Mouse (Mus musculus) intestine, embryonic 14.5 days (tissue): Measurements from ENCODE around the gene Hamp2. TPM values are rescaled to one million over a fixed set of nuclear protein-coding genes. Genes with fewer than 3 reads are reported as not detected.
A peak's percentile ranks its signal among the peaks of the same experiment; 100 is the strongest.
"Not testable (repeated sequence)": the region's sequence is repeated elsewhere in the genome, so short reads cannot be mapped to it uniquely, and the experiment has no call there.

Experiments
- ATAC-seq: fragments of 200-750 bp; cut with Nextera tagmentation; replicated peaks from 2 replicates; pipeline ENCODE4 v1.8.0; 2017; ENCODE audit warnings: low read depth, moderate number of reproducible peaks, moderate TSS enrichment, moderate library complexity; ENCODE audit not compliant: low FRiP score, low TSS enrichment
- DNase-seq: peaks from one replicate; pipeline ENCODE4 v3.0.0-alpha.2; 2018; ENCODE audit warnings: low spot score
- H3K27ac ChIP-seq: fragments of 300-500 bp; sonication (generic); 2 replicates; pipeline ENCODE4 v1.5.1; 2014; ENCODE audit warnings: low read depth, mild to moderate bottlenecking, control low read depth
- H3K27me3 ChIP-seq: fragments of 300-500 bp; sonication (generic); replicated peaks from 2 replicates; pipeline ENCODE4 v1.6.1; 2014; ENCODE audit warnings: low read length, control low read depth; ENCODE audit not compliant: control insufficient read depth, insufficient read depth
- H3K36me3 ChIP-seq: fragments of 300-500 bp; sonication (generic); 2 replicates; pipeline ENCODE4 v1.6.1; 2014; ENCODE audit warnings: low read length, control low read depth; ENCODE audit not compliant: control insufficient read depth, insufficient read depth
- H3K4me1 ChIP-seq: fragments of 300-500 bp; sonication (generic); replicated peaks from 2 replicates; pipeline ENCODE4 v1.6.1; 2014; ENCODE audit warnings: low read length, control low read depth, mixed read lengths; ENCODE audit not compliant: control insufficient read depth, insufficient read depth
- H3K4me2 ChIP-seq: fragments of 300-500 bp; sonication (generic); 2 replicates; pipeline ENCODE4 v1.6.1; 2014; ENCODE audit warnings: low read length
- H3K4me3 ChIP-seq: fragments of 300-500 bp; sonication (generic); 2 replicates; pipeline ENCODE4 v1.5.1; 2014; ENCODE audit warnings: low read depth, low read length, control low read depth, mixed read lengths
- H3K9ac ChIP-seq: fragments of 300-500 bp; sonication (generic); 2 replicates; pipeline ENCODE4 v1.6.1; 2014; ENCODE audit warnings: mild to moderate bottlenecking, low read length
- H3K9me3 ChIP-seq: fragments of 300-500 bp; sonication (generic); 2 replicates; pipeline ENCODE4 v1.6.1; 2016; ENCODE audit warnings: low read length, control low read depth; ENCODE audit not compliant: control insufficient read depth
- WGBS: fragments of 180-500 bp; shearing (Covaris S2); extraction: QIAGEN DNeasy Blood & Tissue Kit; methylation state at CpG from one replicate; pipeline ENCODE4 v1.1.7; 2014; 5-methylcytosine and 5-hydroxymethylcytosine counted together
- polyA plus RNA-seq: library from polyadenylated mRNA; unstranded; fragments of >200 nt; fragmentation: Nextera tagmentation; extraction: Ambion mirVana; gene quantifications from 2 replicates; pipeline ENCODE4 v1.2.1, GENCODE M21; 2014

The Hamp2 gene
- polyA plus RNA-seq, 1 experiment from 2014 or later, result not detected

DNA sequence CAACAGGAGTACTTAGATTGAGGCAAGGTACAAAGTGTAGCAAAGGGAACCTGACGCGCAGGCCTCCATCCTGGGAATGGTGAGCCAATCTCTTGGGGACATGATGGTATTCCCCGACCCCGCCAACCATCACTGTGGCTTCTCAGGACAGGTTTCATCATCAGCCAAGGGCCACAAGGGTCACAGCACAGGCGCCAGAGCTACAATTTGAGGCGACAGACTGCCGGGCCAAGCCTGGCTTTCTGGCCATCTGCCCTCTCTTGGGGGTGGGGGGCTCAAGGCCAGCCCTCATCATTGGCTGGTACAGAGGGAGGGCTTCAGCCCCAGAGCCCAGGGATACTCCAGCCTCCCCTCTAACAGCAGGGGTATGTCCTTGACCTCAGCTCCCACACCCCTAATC is 21.0 kb upstream of the Hamp2 start:
- H3K4me1 ChIP-seq, H3K4me3 ChIP-seq, H3K27me3 ChIP-seq, ATAC-seq, H3K9ac ChIP-seq, H3K4me2 ChIP-seq, H3K9me3 ChIP-seq, H3K27ac ChIP-seq, DNase-seq: not testable (repeated sequence)
- H3K36me3 ChIP-seq, result peaks cover 33% of the 10 kb centered on the region
- WGBS, result 83% methylated on average over 7 of the region's 7 CpGs

GRCm38 (mm10) chr7:30944706-30945105 is 20.2 kb upstream of the Hamp2 start:
- WGBS, result 54% methylated on average over 2 of the region's 2 CpGs
- H3K27me3 ChIP-seq, DNase-seq, ATAC-seq, H3K4me3 ChIP-seq, H3K27ac ChIP-seq, H3K4me1 ChIP-seq, H3K9me3 ChIP-seq, H3K9ac ChIP-seq, H3K4me2 ChIP-seq: not testable (repeated sequence)
- H3K36me3 ChIP-seq, result peaks cover 25% of the 10 kb centered on the region

GRCm38 (mm10) chr7:30943909-30944635 is 19.6 kb upstream of the Hamp2 start, which contains the start of gene Hamp:
TSS of gene Hamp (minus strand) at chr7:30944032.
- H3K4me3 ChIP-seq, result no peak within 1 kb of the TSS
- H3K4me2 ChIP-seq, result no peak within 1 kb of the TSS
- H3K27ac ChIP-seq, result no peak within 1 kb of the TSS
- ATAC-seq (0 out of 2 replicates have a peak, but pooled peaks have one; percentile 21), DNase-seq (no peak)
- H3K36me3 ChIP-seq, result peaks cover 19% of the 10 kb centered on the region
- no peaks in the 10 kb centered on the region for H3K4me1 ChIP-seq
- no peak within 1 kb of the TSS for H3K9ac ChIP-seq
- 72% methylated on average over 9 of the region's 9 CpGs for WGBS
- no peaks in the 10 kb centered on the region for H3K9me3 ChIP-seq
- H3K27me3 ChIP-seq, result no peaks in the 10 kb centered on the region

DNA sequence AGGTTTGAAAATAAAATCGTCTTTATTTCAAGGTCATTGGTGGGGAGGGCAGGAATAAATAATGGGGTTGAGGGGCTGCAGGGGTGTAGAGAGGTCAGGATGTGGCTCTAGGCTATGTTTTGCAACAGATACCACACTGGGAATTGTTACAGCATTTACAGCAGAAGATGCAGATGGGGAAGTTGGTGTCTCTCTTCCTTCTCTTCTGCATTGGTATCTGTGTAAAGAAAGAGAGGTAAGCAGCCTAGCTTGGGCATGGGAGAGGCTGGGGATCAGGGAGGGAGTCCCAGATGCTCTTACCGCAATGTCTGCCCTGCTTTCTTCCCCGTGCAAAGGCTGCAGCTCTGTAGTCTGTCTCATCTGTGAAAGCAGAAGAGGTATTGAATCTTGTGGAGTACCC is 17.9 kb upstream of the Hamp2 start:
- H3K9me3 ChIP-seq, H3K4me3 ChIP-seq, H3K27me3 ChIP-seq, H3K4me2 ChIP-seq, H3K9ac ChIP-seq, H3K27ac ChIP-seq, DNase-seq, H3K4me1 ChIP-seq, ATAC-seq: not testable (repeated sequence)
- WGBS, result 48% methylated on average over 3 of the region's 3 CpGs
- peaks cover 12% of the 10 kb centered on the region; the same call in 1 of the 2 replicates for H3K36me3 ChIP-seq

- not testable (repeated sequence) for H3K27me3 ChIP-seq, ATAC-seq, H3K4me1 ChIP-seq, H3K9me3 ChIP-seq, H3K9ac ChIP-seq, H3K4me2 ChIP-seq, H3K4me3 ChIP-seq, H3K36me3 ChIP-seq, DNase-seq, H3K27ac ChIP-seq
- WGBS, result 83% methylated on average over 1 of the region's 1 CpGs
Measured at GRCm38 (mm10) chr7:30940070-30940469, 15.6 kb upstream of the Hamp2 start.

DNA sequence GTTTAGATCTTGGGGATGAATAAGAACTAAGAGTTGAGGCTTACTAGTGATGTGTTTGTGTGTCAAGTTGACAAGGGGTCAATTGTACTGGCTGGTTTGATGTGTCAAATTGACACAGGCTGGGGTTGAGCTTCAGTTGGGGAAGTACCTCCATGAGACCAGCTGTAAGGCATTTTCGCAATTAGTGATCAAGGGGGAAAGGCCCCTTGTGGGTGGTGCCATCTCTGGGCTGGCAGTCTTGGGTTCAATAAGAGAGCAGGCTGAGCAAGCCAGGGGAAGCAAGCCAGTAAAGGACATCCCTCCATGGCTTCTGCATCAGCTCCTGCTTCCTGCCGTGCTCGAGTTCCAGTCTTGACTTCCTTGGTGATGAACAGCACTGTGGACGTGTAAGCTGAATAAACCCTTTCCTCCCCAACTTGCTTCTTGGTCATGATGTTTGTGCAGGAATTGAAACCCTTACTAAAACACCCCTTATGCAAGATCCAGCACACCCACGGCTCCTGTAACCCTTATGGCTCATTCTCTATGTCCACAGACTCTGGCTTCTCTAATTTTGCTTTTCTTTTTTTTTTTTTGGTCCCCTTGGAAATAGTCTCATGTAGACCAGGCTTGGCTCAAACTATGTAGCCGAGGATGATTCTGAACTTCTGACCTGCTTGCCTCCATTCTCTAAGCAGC is 11.1 kb upstream of the Hamp2 start:
- DNase-seq, H3K27me3 ChIP-seq: not testable (repeated sequence)

GRCm38 (mm10) chr7:30924071-30924470 is 410 bp downstream of the Hamp2 start:
- Histone ChIP-seq H3K4me2 (no peak overlapping the region), H3K4me1 (no peaks in the 10 kb centered on the region), H3K27me3 (no peaks in the 10 kb centered on the region), H3K27ac (no peak overlapping the region), H3K36me3 (no peaks in the 10 kb centered on the region), H3K9ac (no peak overlapping the region), H3K9me3 (no peaks in the 10 kb centered on the region), H3K4me3 (no peak overlapping the region)
- ATAC-seq, result no peak
- 63% methylated on average over 3 of the region's 3 CpGs for WGBS
- DNase-seq, result no peak

More for the DNA sequence above, 11.1 kb upstream of the Hamp2 start:
- H3K9me3 ChIP-seq, H3K27ac ChIP-seq, H3K4me3 ChIP-seq, H3K4me1 ChIP-seq, H3K4me2 ChIP-seq, ATAC-seq, H3K36me3 ChIP-seq, H3K9ac ChIP-seq: not testable (repeated sequence)
- 67% methylated on average over 6 of the region's 6 CpGs for WGBS

DNA sequence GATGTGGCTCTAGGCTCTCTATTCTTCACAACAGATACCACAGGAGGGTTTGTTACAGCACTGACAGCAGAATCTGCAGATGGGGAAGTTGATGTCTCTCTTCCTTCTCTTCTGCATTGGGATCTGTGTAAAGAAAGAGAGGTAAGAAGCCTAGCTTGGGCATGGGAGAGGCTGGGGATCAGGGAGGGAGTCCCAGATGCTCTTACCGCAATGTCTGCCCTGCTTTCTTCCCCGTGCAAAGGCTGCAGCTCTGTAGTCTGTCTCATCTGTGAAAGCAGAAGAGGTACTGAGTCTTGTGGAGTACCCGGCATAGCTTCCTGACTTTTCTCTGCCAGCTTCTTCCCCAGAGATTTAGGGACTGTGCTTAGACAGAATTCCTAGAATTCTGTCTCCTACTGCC is 2.0 kb downstream of the Hamp2 start:
- not testable (repeated sequence) for ATAC-seq

More for the DNA sequence above, 2.0 kb downstream of the Hamp2 start:
- 31% methylated on average over 3 of the region's 3 CpGs for WGBS
- not testable (repeated sequence) for H3K9me3 ChIP-seq, DNase-seq, H3K27ac ChIP-seq, H3K36me3 ChIP-seq, H3K4me2 ChIP-seq, H3K27me3 ChIP-seq, H3K4me3 ChIP-seq, H3K9ac ChIP-seq, H3K4me1 ChIP-seq
